Mouse (Mus musculus): ENCODE results near the gene Cfap54.

Gene Cfap54

GRCm38 (mm10) chr10:93081133-93081779, at the start of gene Cfap54:
Cfap54 (minus strand) TSS chr10:93081618.
- peak; percentile 89 for DNase-seq (ENCODE audit: extremely low spot score, low spot score)

- no peak for DNase-seq (ENCODE audit: extremely low spot score, low spot score)
Observed at GRCm38 (mm10) chr10:93130456-93130940, 49.1 kb upstream of the Cfap54 start.

GRCm38 (mm10) chr10:93129904-93130455, 48.6 kb upstream of the Cfap54 start:
- no peak for DNase-seq (ENCODE audit: extremely low spot score, low spot score)

- no peak for DNase-seq (ENCODE audit: extremely low spot score, low spot score)
Observed at GRCm38 (mm10) chr10:93129345-93129744, 47.9 kb upstream of the Cfap54 start.

GRCm38 (mm10) chr10:93128566-93128965, 47.1 kb upstream of the Cfap54 start:
- DNase-seq (ENCODE audit: extremely low spot score, low spot score): no peak

- DNase-seq (ENCODE audit: extremely low spot score, low spot score): no peak
Observed at GRCm38 (mm10) chr10:93126025-93126424, 44.6 kb upstream of the Cfap54 start.

- no peak for DNase-seq (ENCODE audit: extremely low spot score, low spot score)
Observed at GRCm38 (mm10) chr10:93123957-93124613, 42.7 kb upstream of the Cfap54 start.

GRCm38 (mm10) chr10:93123310-93123709, 41.9 kb upstream of the Cfap54 start:
- DNase-seq (ENCODE audit: extremely low spot score, low spot score): no peak

GRCm38 (mm10) chr10:93122399-93123184, 41.2 kb upstream of the Cfap54 start:
- no peak for DNase-seq (ENCODE audit: extremely low spot score, low spot score)

GRCm38 (mm10) chr10:93121262-93121860, 39.9 kb upstream of the Cfap54 start:
- no peak for DNase-seq (ENCODE audit: extremely low spot score, low spot score)

- DNase-seq (ENCODE audit: extremely low spot score, low spot score): no peak
Observed at GRCm38 (mm10) chr10:93119809-93120208, 38.4 kb upstream of the Cfap54 start.

GRCm38 (mm10) chr10:93116636-93117035, 35.2 kb upstream of the Cfap54 start:
- DNase-seq (ENCODE audit: extremely low spot score, low spot score): no peak

- no peak for DNase-seq (ENCODE audit: extremely low spot score, low spot score)
Observed at GRCm38 (mm10) chr10:93115743-93116142, 34.3 kb upstream of the Cfap54 start.

- no peak for DNase-seq (ENCODE audit: extremely low spot score, low spot score)
Observed at GRCm38 (mm10) chr10:93114782-93115181, 33.4 kb upstream of the Cfap54 start.

- DNase-seq (ENCODE audit: extremely low spot score, low spot score): no peak
Observed at GRCm38 (mm10) chr10:93113968-93114367, 32.5 kb upstream of the Cfap54 start.

GRCm38 (mm10) chr10:93112021-93112420, 30.6 kb upstream of the Cfap54 start:
- no peak for DNase-seq (ENCODE audit: extremely low spot score, low spot score)

GRCm38 (mm10) chr10:93111412-93111811, 30.0 kb upstream of the Cfap54 start:
- DNase-seq (ENCODE audit: extremely low spot score, low spot score): no peak

GRCm38 (mm10) chr10:93105358-93105757, 23.9 kb upstream of the Cfap54 start:
- no peak for DNase-seq (ENCODE audit: extremely low spot score, low spot score)

GRCm38 (mm10) chr10:93104357-93104756, 22.9 kb upstream of the Cfap54 start:
- no peak for DNase-seq (ENCODE audit: extremely low spot score, low spot score)

- no peak for DNase-seq (ENCODE audit: extremely low spot score, low spot score)
Observed at GRCm38 (mm10) chr10:93103676-93104075, 22.3 kb upstream of the Cfap54 start.

- DNase-seq (ENCODE audit: extremely low spot score, low spot score): no peak
Observed at GRCm38 (mm10) chr10:93102321-93102720, 20.9 kb upstream of the Cfap54 start.
